Mouse (Mus musculus) MEL (cell line): Measurements from ENCODE around the gene Cyp2f2. TPM values are rescaled to one million over a fixed set of nuclear protein-coding genes. Genes with fewer than 3 reads are reported as not detected.

Experiments used
- DNase-seq: peaks from one replicate; pipeline ENCODE4 v3.0.0; 2011; ENCODE audit warnings: low read depth, low spot score
- H3K27ac ChIP-seq: 2 replicates; pipeline ENCODE4 v1.5.1; 2012; ENCODE audit warnings: low read depth, mild to moderate bottlenecking, control low read depth, low read length, moderate library complexity; ENCODE audit not compliant: control insufficient read depth
- H3K27me3 ChIP-seq, 2 experiments: fragments of 150-350 bp in 1 of 2; sonication (generic) in 1 of 2; 2 replicates each; pipeline ENCODE4 v1.6.1; 2012; ENCODE audit warnings: low read length in 2 of 2, mild to moderate bottlenecking in 2 of 2, improper control_type of control experiment in 1 of 2, moderate library complexity in 1 of 2; ENCODE audit not compliant: insufficient read depth in 2 of 2, control insufficient read depth in 1 of 2
- H3K36me3 ChIP-seq, 2 experiments: 2 replicates each; pipeline ENCODE4 v1.6.1; 2012 to 2014; ENCODE audit warnings: low read length in 2 of 2, improper control_type of control experiment in 1 of 2, inconsistent platforms in 1 of 2, mild to moderate bottlenecking in 1 of 2; ENCODE audit not compliant: insufficient read depth in 2 of 2, control insufficient read depth in 1 of 2
- H3K4me1 ChIP-seq, 2 experiments: fragments of 150-350 bp in 1 of 2; sonication (generic) in 1 of 2; 2 replicates each; pipeline ENCODE4 v1.6.1; 2012; ENCODE audit warnings: low read length in 2 of 2, improper control_type of control experiment in 1 of 2, mild to moderate bottlenecking in 1 of 2; ENCODE audit not compliant: insufficient read depth in 2 of 2, control insufficient read depth in 1 of 2
- H3K4me3 ChIP-seq, 2 experiments: fragments of 150-350 bp in 1 of 2; sonication (generic) in 1 of 2; 2 replicates each; pipeline ENCODE4 v1.5.1; 2012; ENCODE audit warnings: low read depth in 2 of 2, low read length in 2 of 2, mild to moderate bottlenecking in 2 of 2, moderate library complexity in 2 of 2, control low read depth in 1 of 2, improper control_type of control experiment in 1 of 2; ENCODE audit not compliant: control insufficient read depth in 1 of 2, insufficient read depth in 1 of 2
- H3K79me2 ChIP-seq: 2 replicates; pipeline ENCODE4 v1.6.1; 2012; ENCODE audit warnings: mild to moderate bottlenecking, low read length, moderate library complexity; ENCODE audit not compliant: control insufficient read depth, poor library complexity, insufficient read depth
- H3K9ac ChIP-seq: 2 replicates; pipeline ENCODE4 v1.6.1; 2012; ENCODE audit warnings: low read depth, mild to moderate bottlenecking, control low read depth, low read length, moderate library complexity; ENCODE audit not compliant: control insufficient read depth, poor library complexity, severe bottlenecking
- H3K9me3 ChIP-seq: fragments of 150-350 bp; sonication (generic); replicated peaks from 2 replicates; pipeline ENCODE4 v1.6.1; 2012; ENCODE audit warnings: mild to moderate bottlenecking, low read length, improper control_type of control experiment, moderate library complexity; ENCODE audit not compliant: insufficient read depth
- CHD1 ChIP-seq: IDR thresholded peaks from 2 replicates; pipeline ENCODE4 v1.6.1; 2012; ENCODE audit warnings: low read depth, mild to moderate bottlenecking, inconsistent platforms, low read length, improper control_type of control experiment
- CHD2 ChIP-seq: IDR thresholded peaks from 2 replicates; pipeline ENCODE4 v1.6.1; 2011; ENCODE audit warnings: low read length, improper control_type of control experiment
- ETS1 ChIP-seq: IDR thresholded peaks from 2 replicates; pipeline ENCODE4 v1.6.1; 2012; ENCODE audit warnings: low read depth, mild to moderate bottlenecking, inconsistent platforms, low read length, improper control_type of control experiment, moderate library complexity
- GATA1 ChIP-seq: IDR thresholded peaks from 2 replicates; pipeline ENCODE4 v1.6.1; 2011; ENCODE audit warnings: low read depth, low read length, improper control_type of control experiment
- MAZ ChIP-seq: IDR thresholded peaks from 2 replicates; pipeline ENCODE4 v1.6.1; 2012; ENCODE audit warnings: low read depth, mild to moderate bottlenecking, inconsistent platforms, low read length, improper control_type of control experiment
- MEF2A ChIP-seq: IDR thresholded peaks from 2 replicates; pipeline ENCODE4 v1.6.1; 2014; ENCODE audit warnings: low read depth, mild to moderate bottlenecking, inconsistent platforms, low read length, improper control_type of control experiment; ENCODE audit not compliant: poor library complexity, insufficient replicate concordance, severe bottlenecking; ENCODE audit errors: extremely low read depth
- MYB ChIP-seq: IDR thresholded peaks from 2 replicates; pipeline ENCODE4 v1.6.1; 2011; ENCODE audit warnings: mild to moderate bottlenecking, low read depth, low read length, improper control_type of control experiment
- NELFE ChIP-seq: IDR thresholded peaks from 2 replicates; pipeline ENCODE4 v1.6.1; 2011; ENCODE audit warnings: low read depth, low read length, improper control_type of control experiment
- NRF1 ChIP-seq: IDR thresholded peaks from 2 replicates; pipeline ENCODE4 v1.6.1; 2014; ENCODE audit warnings: low read depth, mild to moderate bottlenecking, inconsistent platforms, low read length, improper control_type of control experiment, moderate library complexity; ENCODE audit not compliant: poor library complexity, insufficient read depth, severe bottlenecking
- RAD21 ChIP-seq: IDR thresholded peaks from 2 replicates; pipeline ENCODE4 v1.6.1; 2011; ENCODE audit warnings: mild to moderate bottlenecking, low read depth, low read length, improper control_type of control experiment
- SIN3A ChIP-seq: IDR thresholded peaks from 2 replicates; pipeline ENCODE4 v1.6.1; 2012; ENCODE audit warnings: low read length, improper control_type of control experiment, inconsistent platforms
- TAL1 ChIP-seq: IDR thresholded peaks from 2 replicates; pipeline ENCODE4 v1.6.1; 2012; ENCODE audit warnings: mild to moderate bottlenecking, inconsistent platforms, low read length, moderate library complexity, mixed read lengths
- TCF12 ChIP-seq: IDR thresholded peaks from 2 replicates; pipeline ENCODE4 v1.6.1; 2014; ENCODE audit warnings: low read depth, mild to moderate bottlenecking, inconsistent platforms, low read length, improper control_type of control experiment, moderate library complexity
- ZMIZ1 ChIP-seq: IDR thresholded peaks from 2 replicates; pipeline ENCODE4 v1.6.1; 2012; ENCODE audit warnings: low read depth, mild to moderate bottlenecking, inconsistent platforms, low read length, improper control_type of control experiment, moderate library complexity
- ZNF384 ChIP-seq: IDR thresholded peaks from 2 replicates; pipeline ENCODE4 v1.6.1; 2012; ENCODE audit warnings: low read depth, mild to moderate bottlenecking, inconsistent platforms, low read length, improper control_type of control experiment
- polyA plus RNA-seq, 2 experiments: library from polyadenylated mRNA; stranded (reverse) in 1 of 2; unstranded in 1 of 2; fragments of >175 nt in 1 of 2; fragments of >200 nt in 1 of 2; gene quantifications; 2 replicates each; pipeline versions ENCODE4 v1.2.1 to v1.2.4; 2012; ENCODE audit warnings: low replicate concordance in 2 of 2, low read depth in 1 of 2; ENCODE audit not compliant: insufficient read length in 2 of 2, insufficient read depth in 1 of 2, missing spikeins in 1 of 2
- total RNA-seq: library from RNA; depleted of rRNA; stranded (reverse); fragments of 300-350 nt; gene quantifications from 2 replicates; pipeline ENCODE4 v1.2.3, GENCODE M21; 2012

The Cyp2f2 gene
- total and polyA plus RNA-seq, 3 experiments: not detected

- Histone ChIP-seq H3K27ac (no peak overlapping the region), H3K36me3 (no peaks in the 10 kb centered on the region), H3K4me3 (no peak overlapping the region), H3K27me3 (no peaks in the 10 kb centered on the region), H3K79me2 (no peaks in the 10 kb centered on the region), H3K4me1 (no peaks in the 10 kb centered on the region), H3K9ac (no peak overlapping the region), H3K9me3 (no peaks in the 10 kb centered on the region)
- no peak for TF ChIP-seq ETS1
- no peak for DNase-seq
Measured at GRCm38 (mm10) chr7:27136410-27136996, 16.8 kb downstream of the Cyp2f2 start.

GRCm38 (mm10) chr7:27153205-27153764 lies 33.6 kb downstream of the Cyp2f2 start, which contains the start of gene Cyp2t4:
Cyp2t4 (plus strand) TSS chr7:27153714.
- no peak for DNase-seq
- Histone ChIP-seq H3K4me3 (no peak within 1 kb of the TSS), H3K9me3 (no peaks in the 10 kb centered on the region), H3K27ac (no peak within 1 kb of the TSS), H3K79me2 (no peaks in the 10 kb centered on the region), H3K27me3 (no peaks in the 10 kb centered on the region), H3K9ac (no peak within 1 kb of the TSS), H3K36me3 (no peaks in the 10 kb centered on the region), H3K4me1 (no peaks in the 10 kb centered on the region)
- TF ChIP-seq CHD2 (no peak), MAZ (no peak), ZMIZ1 (no peak), NRF1 (no peak), CHD1 (no peak), NELFE (no peak), MEF2A (no peak), TCF12 (no peak), TAL1 (no peak)

- DNase-seq: no peak
- TF ChIP-seq NELFE (no peak), NRF1 (no peak), MYB (no peak), ETS1 (no peak), SIN3A (no peak), RAD21 (no peak), GATA1 (no peak), MAZ (no peak), ZNF384 (no peak)
Measured at GRCm38 (mm10) chr7:27156005-27156404, 36.3 kb downstream of the Cyp2f2 start.

More at GRCm38 (mm10) chr7:27156005-27156404, 36.3 kb downstream of the Cyp2f2 start:
- Histone ChIP-seq H3K36me3 (no peaks in the 10 kb centered on the region), H3K9me3 (no peaks in the 10 kb centered on the region), H3K4me3 (no peak overlapping the region), H3K79me2 (no peaks in the 10 kb centered on the region), H3K27me3 (no peaks in the 10 kb centered on the region), H3K9ac (no peak overlapping the region), H3K4me1 (no peaks in the 10 kb centered on the region), H3K27ac (no peak overlapping the region)
